Mouse (Mus musculus) thymus, postnatal 36 days (tissue): Measurements from ENCODE around the gene Nodal.

Source experiments
- DNase-seq, 2 experiments: peaks; one replicate each; pipeline ENCODE4 v3.0.0; 2022; ENCODE audit warnings: mixed read lengths in 2 of 2

Nodal gene

GRCm38 (mm10) chr10:61417672-61418071, at the start of gene Nodal:
Nodal (plus strand) TSS chr10:61417972.
- DNase-seq = no peak

- DNase-seq = no peak
Measured at GRCm38 (mm10) chr10:61369755-61370154, 48.0 kb upstream of the Nodal start.

- no peak for DNase-seq
Measured at GRCm38 (mm10) chr10:61370273-61370979, 47.3 kb upstream of the Nodal start.

- DNase-seq = no peak
Measured at GRCm38 (mm10) chr10:61371884-61372584, 45.7 kb upstream of the Nodal start.

- no peak for DNase-seq
Measured at GRCm38 (mm10) chr10:61372585-61372923, 45.2 kb upstream of the Nodal start.

GRCm38 (mm10) chr10:61374076-61374475, 43.7 kb upstream of the Nodal start:
- DNase-seq = peak in 1 of 2 experiments; percentile 9

- DNase-seq = no peak
Measured at GRCm38 (mm10) chr10:61374771-61375481, 42.8 kb upstream of the Nodal start.

- DNase-seq = no peak
Measured at GRCm38 (mm10) chr10:61378050-61378449, 39.7 kb upstream of the Nodal start.

- DNase-seq = no peak
Measured at GRCm38 (mm10) chr10:61378698-61379097, 39.1 kb upstream of the Nodal start.

- DNase-seq = no peak
Measured at GRCm38 (mm10) chr10:61379340-61380040, 38.3 kb upstream of the Nodal start.

GRCm38 (mm10) chr10:61380186-61380585, 37.6 kb upstream of the Nodal start:
- no peak for DNase-seq

- no peak for DNase-seq
Measured at GRCm38 (mm10) chr10:61381823-61382222, 35.9 kb upstream of the Nodal start.

- DNase-seq = no peak
Measured at GRCm38 (mm10) chr10:61382281-61382731, 35.5 kb upstream of the Nodal start.

GRCm38 (mm10) chr10:61383021-61383714, 34.6 kb upstream of the Nodal start, which contains the start of gene Pald1:
Pald1 (minus strand) TSS chr10:61383530.
- peak; percentile 7 to 21 for DNase-seq

- no peak for DNase-seq
Measured at GRCm38 (mm10) chr10:61383715-61384047, 34.1 kb upstream of the Nodal start.

- no peak for DNase-seq
Measured at GRCm38 (mm10) chr10:61385174-61385573, 32.6 kb upstream of the Nodal start.

GRCm38 (mm10) chr10:61386284-61386683, 31.5 kb upstream of the Nodal start:
- no peak for DNase-seq

- no peak for DNase-seq
Measured at GRCm38 (mm10) chr10:61389020-61389419, 28.8 kb upstream of the Nodal start.

- no peak for DNase-seq
Measured at GRCm38 (mm10) chr10:61390148-61390547, 27.6 kb upstream of the Nodal start.

- DNase-seq = no peak
Measured at GRCm38 (mm10) chr10:61392584-61392983, 25.2 kb upstream of the Nodal start.

GRCm38 (mm10) chr10:61394476-61395136, 23.2 kb upstream of the Nodal start:
- DNase-seq = no peak

- no peak for DNase-seq
Measured at GRCm38 (mm10) chr10:61398125-61398524, 19.6 kb upstream of the Nodal start.
